Mouse (Mus musculus): ENCODE results near the gene Tmem191c. TPM values are rescaled to one million over a fixed set of nuclear protein-coding genes. Genes with fewer than 3 reads are reported as not detected.

Gene Tmem191c
- polyA plus RNA-seq, 1 experiment = 9.6 TPM

- TF ChIP-seq CTCF (IDR thresholded peaks at IDR 0.05; ENCODE audit: low read depth, low read length) = no peak
- TF ChIP-seq POLR2A (IDR thresholded peaks at IDR 0.05; ENCODE audit: insufficient read depth, low read length) = no peak
- no peak for TF ChIP-seq EP300 (IDR thresholded peaks at IDR 0.05; ENCODE audit: insufficient read depth, low read depth, low read length)
- H3K9me3 ChIP-seq (replicated peaks; ENCODE audit: control insufficient read depth, insufficient read depth, low read length, poor library complexity, severe bottlenecking) = no peaks in the 10 kb centered on the region
- peaks cover 23% of the 10 kb centered on the region for H3K4me1 ChIP-seq (ENCODE audit: control insufficient read depth, insufficient read depth, low read length)
- no peaks in the 10 kb centered on the region for H3K36me3 ChIP-seq (ENCODE audit: control insufficient read depth, insufficient read depth, low read length, poor library complexity, severe bottlenecking)
- H3K4me3 ChIP-seq (ENCODE audit: low read depth, low read length) = no peak overlapping the region
- H3K9ac ChIP-seq (ENCODE audit: low read depth, poor library complexity, severe bottlenecking) = no peak overlapping the region
- no peaks in the 10 kb centered on the region for H3K27me3 ChIP-seq (ENCODE audit: control insufficient read depth, insufficient read depth, low read length, poor library complexity, severe bottlenecking)
- H3K27ac ChIP-seq (ENCODE audit: insufficient read depth, low read length) = peak overlapping the region; percentile 63; the same call in 1 of the 2 replicates
Observed at GRCm38 (mm10) chr16:17247727-17248126, 28.1 kb upstream of the Tmem191c start.

GRCm38 (mm10) chr16:17249135-17249534 lies 26.7 kb upstream of the Tmem191c start:
- H3K4me3 ChIP-seq (ENCODE audit: low read depth, low read length) = no peak overlapping the region
- peaks cover 17% of the 10 kb centered on the region for H3K4me1 ChIP-seq (ENCODE audit: control insufficient read depth, insufficient read depth, low read length)
- H3K36me3 ChIP-seq (ENCODE audit: control insufficient read depth, insufficient read depth, low read length, poor library complexity, severe bottlenecking) = no peaks in the 10 kb centered on the region
- H3K27me3 ChIP-seq (ENCODE audit: control insufficient read depth, insufficient read depth, low read length, poor library complexity, severe bottlenecking) = no peaks in the 10 kb centered on the region
- H3K9me3 ChIP-seq (replicated peaks; ENCODE audit: control insufficient read depth, insufficient read depth, low read length, poor library complexity, severe bottlenecking) = no peaks in the 10 kb centered on the region
- no peak overlapping the region for H3K9ac ChIP-seq (ENCODE audit: low read depth, poor library complexity, severe bottlenecking)
- TF ChIP-seq POLR2A (IDR thresholded peaks at IDR 0.05; ENCODE audit: insufficient read depth, low read length) = no peak
- 0 out of 2 replicates have a peak, but pooled peaks have one; percentile 64 for TF ChIP-seq EP300 (IDR thresholded peaks at IDR 0.05; ENCODE audit: insufficient read depth, low read depth, low read length)
- no peak for TF ChIP-seq CTCF (IDR thresholded peaks at IDR 0.05; ENCODE audit: low read depth, low read length)
- H3K27ac ChIP-seq (ENCODE audit: insufficient read depth, low read length) = peak overlapping the region; percentile 44

GRCm38 (mm10) chr16:17251539-17251938 lies 24.3 kb upstream of the Tmem191c start:
- Histone ChIP-seq H3K4me3 (ENCODE audit: low read depth, low read length) (no peak overlapping the region), H3K27me3 (ENCODE audit: control insufficient read depth, insufficient read depth, low read length, poor library complexity, severe bottlenecking) (no peaks in the 10 kb centered on the region), H3K9ac (ENCODE audit: low read depth, poor library complexity, severe bottlenecking) (peak overlapping the region; percentile 39), H3K27ac (ENCODE audit: insufficient read depth, low read length) (peak overlapping the region; percentile 79), H3K9me3 (replicated peaks; ENCODE audit: control insufficient read depth, insufficient read depth, low read length, poor library complexity, severe bottlenecking) (no peaks in the 10 kb centered on the region), H3K4me1 (ENCODE audit: control insufficient read depth, insufficient read depth, low read length) (peaks cover 14% of the 10 kb centered on the region), H3K36me3 (ENCODE audit: control insufficient read depth, insufficient read depth, low read length, poor library complexity, severe bottlenecking) (no peaks in the 10 kb centered on the region)
- no peak for TF ChIP-seq EP300 (IDR thresholded peaks at IDR 0.05; ENCODE audit: insufficient read depth, low read depth, low read length)
- TF ChIP-seq CTCF (IDR thresholded peaks at IDR 0.05; ENCODE audit: low read depth, low read length) = no peak
- TF ChIP-seq POLR2A (IDR thresholded peaks at IDR 0.05; ENCODE audit: insufficient read depth, low read length) = no peak

- H3K9me3 ChIP-seq (replicated peaks; ENCODE audit: control insufficient read depth, insufficient read depth, low read length, poor library complexity, severe bottlenecking) = no peaks in the 10 kb centered on the region
- H3K27ac ChIP-seq (ENCODE audit: insufficient read depth, low read length) = peak overlapping the region; percentile 79
- no peaks in the 10 kb centered on the region for H3K27me3 ChIP-seq (ENCODE audit: control insufficient read depth, insufficient read depth, low read length, poor library complexity, severe bottlenecking)
- no peak for TF ChIP-seq POLR2A (IDR thresholded peaks at IDR 0.05; ENCODE audit: insufficient read depth, low read length)
- 0 out of 2 replicates have a peak, but pooled peaks have one; percentile 35 for TF ChIP-seq EP300 (IDR thresholded peaks at IDR 0.05; ENCODE audit: insufficient read depth, low read depth, low read length)
- H3K9ac ChIP-seq (ENCODE audit: low read depth, poor library complexity, severe bottlenecking) = peak overlapping the region; percentile 39
- H3K4me1 ChIP-seq (ENCODE audit: control insufficient read depth, insufficient read depth, low read length) = peaks cover 14% of the 10 kb centered on the region
- peaks cover 5% of the 10 kb centered on the region; the same call in 1 of the 2 replicates for H3K36me3 ChIP-seq (ENCODE audit: control insufficient read depth, insufficient read depth, low read length, poor library complexity, severe bottlenecking)
- no peak overlapping the region; the same call in 1 of the 2 replicates for H3K4me3 ChIP-seq (ENCODE audit: low read depth, low read length)
Observed at GRCm38 (mm10) chr16:17252086-17252726, 23.7 kb upstream of the Tmem191c start.

GRCm38 (mm10) chr16:17252841-17253240 lies 23.0 kb upstream of the Tmem191c start:
- Histone ChIP-seq H3K27me3 (ENCODE audit: control insufficient read depth, insufficient read depth, low read length, poor library complexity, severe bottlenecking) (no peaks in the 10 kb centered on the region), H3K27ac (ENCODE audit: insufficient read depth, low read length) (peak overlapping the region; percentile 79), H3K36me3 (ENCODE audit: control insufficient read depth, insufficient read depth, low read length, poor library complexity, severe bottlenecking) (peaks cover 10% of the 10 kb centered on the region), H3K4me1 (ENCODE audit: control insufficient read depth, insufficient read depth, low read length) (peaks cover 12% of the 10 kb centered on the region), H3K4me3 (ENCODE audit: low read depth, low read length) (peak overlapping the region; percentile 6; the same call in 1 of the 2 replicates), H3K9me3 (replicated peaks; ENCODE audit: control insufficient read depth, insufficient read depth, low read length, poor library complexity, severe bottlenecking) (no peaks in the 10 kb centered on the region), H3K9ac (ENCODE audit: low read depth, poor library complexity, severe bottlenecking) (no peak overlapping the region)
- no peak for TF ChIP-seq POLR2A (IDR thresholded peaks at IDR 0.05; ENCODE audit: insufficient read depth, low read length)
- TF ChIP-seq CTCF (IDR thresholded peaks at IDR 0.05; ENCODE audit: low read depth, low read length) = no peak
- TF ChIP-seq EP300 (IDR thresholded peaks at IDR 0.05; ENCODE audit: insufficient read depth, low read depth, low read length) = peak; percentile 75; the same call in 1 of the 2 replicates

GRCm38 (mm10) chr16:17254005-17254597 lies 21.8 kb upstream of the Tmem191c start:
- Histone ChIP-seq H3K27ac (ENCODE audit: insufficient read depth, low read length) (peak overlapping the region; percentile 79), H3K9ac (ENCODE audit: low read depth, poor library complexity, severe bottlenecking) (no peak overlapping the region)

More at GRCm38 (mm10) chr16:17254005-17254597, 21.8 kb upstream of the Tmem191c start:
- TF ChIP-seq EP300 (IDR thresholded peaks at IDR 0.05; ENCODE audit: insufficient read depth, low read depth, low read length) (no peak; the same call in 1 of the 2 replicates), POLR2A (IDR thresholded peaks at IDR 0.05; ENCODE audit: insufficient read depth, low read length) (no peak), CTCF (IDR thresholded peaks at IDR 0.05; ENCODE audit: low read depth, low read length) (no peak)
- Histone ChIP-seq H3K9me3 (replicated peaks; ENCODE audit: control insufficient read depth, insufficient read depth, low read length, poor library complexity, severe bottlenecking) (no peaks in the 10 kb centered on the region), H3K36me3 (ENCODE audit: control insufficient read depth, insufficient read depth, low read length, poor library complexity, severe bottlenecking) (peaks cover 16% of the 10 kb centered on the region), H3K4me3 (ENCODE audit: low read depth, low read length) (peak overlapping the region; percentile 15), H3K27me3 (ENCODE audit: control insufficient read depth, insufficient read depth, low read length, poor library complexity, severe bottlenecking) (no peaks in the 10 kb centered on the region), H3K4me1 (ENCODE audit: control insufficient read depth, insufficient read depth, low read length) (peaks cover 11% of the 10 kb centered on the region)
